Mouse (Mus musculus): ENCODE measurements around the gene Lasp1. TPM values are rescaled to one million over a fixed set of nuclear protein-coding genes. Genes with fewer than 3 reads are reported as not detected.
"Not testable (repeated sequence)": the region's sequence is repeated elsewhere in the genome, so short reads cannot be mapped to it uniquely, and the experiment has no call there.

Gene Lasp1
- polyA plus RNA-seq, 1 experiment from 2014 or later, result 87.7 TPM

DNA sequence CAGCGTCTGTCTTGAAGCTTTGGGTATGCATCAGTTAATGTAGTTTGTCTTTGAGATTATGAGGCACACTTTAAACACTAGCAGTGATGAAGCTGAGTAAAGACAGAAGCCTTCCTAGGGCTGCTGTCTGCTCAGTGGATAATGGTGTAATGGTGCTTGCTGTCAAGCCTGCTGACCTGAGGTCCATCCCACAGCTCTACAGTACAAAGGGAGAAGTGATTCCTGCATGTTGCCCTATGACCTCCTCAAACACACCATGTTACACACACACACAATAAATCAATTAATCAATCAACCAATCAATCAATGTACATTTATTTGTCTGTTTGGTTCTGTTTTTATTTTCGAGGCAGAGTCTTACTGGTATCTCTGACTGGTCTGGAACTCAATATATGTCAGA, 63.3 kb downstream of the Lasp1 start:
- Histone ChIP-seq H3K4me2 (ENCODE audit: low read length) (no peak overlapping the region), H3K27ac (no peak overlapping the region), H3K9ac (ENCODE audit: low read depth, low read length) (no peak overlapping the region), H3K4me3 (replicated peaks; ENCODE audit: low read depth, low read length) (no peak overlapping the region), H3K4me1 (replicated peaks; ENCODE audit: insufficient read depth, low read length) (no peaks in the 10 kb centered on the region), H3K36me3 (ENCODE audit: insufficient read depth, low read length) (no peaks in the 10 kb centered on the region), H3K9me3 (replicated peaks; ENCODE audit: low read length) (no peaks in the 10 kb centered on the region), H3K27me3 (ENCODE audit: insufficient read depth, low read length) (no peaks in the 10 kb centered on the region)
- TF ChIP-seq CTCF (IDR thresholded peaks at IDR 0.05; ENCODE audit: low read depth), result no peak
- 70% methylated on average over 2 of the region's 2 CpGs for WGBS
- DNase-seq (ENCODE audit: low spot score), result no peak
- ATAC-seq (replicated peaks; ENCODE audit: low FRiP score, low read depth), result no peak

GRCm38 (mm10) chr11:97865421-97865820, 66.6 kb downstream of the Lasp1 start:
- Histone ChIP-seq H3K27me3 (ENCODE audit: insufficient read depth, low read length) (no peaks in the 10 kb centered on the region), H3K27ac (no peak overlapping the region), H3K9me3 (replicated peaks; ENCODE audit: low read length) (no peaks in the 10 kb centered on the region), H3K4me1 (replicated peaks; ENCODE audit: insufficient read depth, low read length) (no peaks in the 10 kb centered on the region), H3K9ac (ENCODE audit: low read depth, low read length) (no peak overlapping the region), H3K4me3 (replicated peaks; ENCODE audit: low read depth, low read length) (no peak overlapping the region), H3K36me3 (ENCODE audit: insufficient read depth, low read length) (no peaks in the 10 kb centered on the region), H3K4me2 (ENCODE audit: low read length) (no peak overlapping the region)
- no peak for ATAC-seq (replicated peaks; ENCODE audit: low FRiP score, low read depth)
- TF ChIP-seq CTCF (IDR thresholded peaks at IDR 0.05; ENCODE audit: low read depth), result no peak
- no peak for DNase-seq (ENCODE audit: low spot score)
- 84% methylated on average over 5 of the region's 5 CpGs for WGBS

DNA sequence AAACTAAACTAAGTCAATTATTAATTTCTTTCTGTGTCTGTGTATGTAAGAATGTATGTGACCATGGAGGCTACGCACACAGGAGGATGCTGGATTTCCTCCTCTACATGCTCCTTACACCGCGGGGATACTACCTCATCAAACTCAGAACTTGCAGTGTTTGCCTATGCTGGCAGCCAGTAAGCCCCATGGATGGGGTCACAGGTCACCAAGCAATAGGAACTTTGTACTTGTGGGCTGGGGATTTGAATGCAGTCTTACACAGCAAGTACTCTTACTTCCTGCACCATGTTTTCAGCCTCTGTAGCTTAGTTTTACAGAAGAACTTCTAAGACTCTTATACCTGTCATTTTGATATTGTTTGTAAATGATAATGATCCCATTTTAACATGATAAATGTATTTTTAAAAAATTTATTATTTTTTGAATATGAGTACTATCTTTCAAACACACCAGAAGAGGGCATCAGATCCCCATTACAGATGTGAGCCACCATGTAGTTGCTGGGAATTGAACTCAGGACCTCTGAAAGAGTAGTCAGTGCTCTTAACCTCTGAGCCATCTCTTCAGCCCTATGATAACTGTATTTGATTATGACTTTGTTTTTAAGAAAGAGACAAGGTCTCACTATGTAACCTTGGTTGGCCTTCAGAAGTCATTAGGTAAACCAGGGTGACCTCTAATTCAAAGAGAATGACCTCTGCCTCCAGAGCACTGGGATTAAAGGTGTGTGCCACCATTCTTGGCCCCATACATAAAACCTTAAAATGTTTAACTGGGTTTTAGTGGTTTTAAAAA, 67.5 kb downstream of the Lasp1 start:
- ATAC-seq (replicated peaks; ENCODE audit: low FRiP score, low read depth), result no peak
- H3K4me3 ChIP-seq (replicated peaks; ENCODE audit: low read depth, low read length), result no peak overlapping the region
- DNase-seq (ENCODE audit: low spot score), result no peak

DNA sequence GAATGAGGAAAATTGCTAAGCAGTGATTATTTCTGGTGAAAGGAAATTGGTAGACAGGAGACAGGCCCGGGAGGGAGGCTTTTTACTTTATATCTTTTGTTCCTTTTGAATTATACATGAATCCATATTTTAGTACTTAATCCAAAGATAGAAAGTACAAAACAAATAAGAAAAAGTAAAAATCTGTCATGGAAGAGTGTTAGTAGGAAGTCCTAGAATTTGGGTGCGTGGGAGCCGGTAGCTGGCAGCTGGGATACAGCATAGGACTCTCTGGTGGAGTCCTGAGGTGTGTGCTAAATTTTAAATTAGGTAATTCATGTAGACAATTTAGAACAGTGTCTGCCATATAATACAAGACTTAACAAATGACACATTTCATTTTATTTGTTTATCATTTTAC, 68.8 kb downstream of the Lasp1 start:
- H3K9ac ChIP-seq (ENCODE audit: low read depth, low read length), result no peak overlapping the region
- no peak overlapping the region for H3K4me2 ChIP-seq (ENCODE audit: low read length)
- no peaks in the 10 kb centered on the region for H3K4me1 ChIP-seq (replicated peaks; ENCODE audit: insufficient read depth, low read length)
- no peak overlapping the region for H3K27ac ChIP-seq
- no peaks in the 10 kb centered on the region for H3K27me3 ChIP-seq (ENCODE audit: insufficient read depth, low read length)
- ATAC-seq (replicated peaks; ENCODE audit: low FRiP score, low read depth) (no peak), DNase-seq (ENCODE audit: low spot score) (no peak)
- H3K36me3 ChIP-seq (ENCODE audit: insufficient read depth, low read length), result no peaks in the 10 kb centered on the region
- no peaks in the 10 kb centered on the region for H3K9me3 ChIP-seq (replicated peaks; ENCODE audit: low read length)
- WGBS, result 85% methylated on average over 3 of the region's 3 CpGs
- TF ChIP-seq CTCF (IDR thresholded peaks at IDR 0.05; ENCODE audit: low read depth), result no peak
- H3K4me3 ChIP-seq (replicated peaks; ENCODE audit: low read depth, low read length), result no peak overlapping the region

More for the DNA sequence above, 67.5 kb downstream of the Lasp1 start:
- H3K36me3 ChIP-seq (ENCODE audit: insufficient read depth, low read length), result no peaks in the 10 kb centered on the region
- H3K27ac ChIP-seq, result no peak overlapping the region
- no peaks in the 10 kb centered on the region for H3K9me3 ChIP-seq (replicated peaks; ENCODE audit: low read length)
- TF ChIP-seq CTCF (IDR thresholded peaks at IDR 0.05; ENCODE audit: low read depth), result no peak
- H3K9ac ChIP-seq (ENCODE audit: low read depth, low read length), result no peak overlapping the region
- no peak overlapping the region for H3K4me2 ChIP-seq (ENCODE audit: low read length)
- H3K4me1 ChIP-seq (replicated peaks; ENCODE audit: insufficient read depth, low read length), result no peaks in the 10 kb centered on the region
- 89% methylated on average over 3 of the region's 3 CpGs for WGBS
- H3K27me3 ChIP-seq (ENCODE audit: insufficient read depth, low read length), result no peaks in the 10 kb centered on the region

DNA sequence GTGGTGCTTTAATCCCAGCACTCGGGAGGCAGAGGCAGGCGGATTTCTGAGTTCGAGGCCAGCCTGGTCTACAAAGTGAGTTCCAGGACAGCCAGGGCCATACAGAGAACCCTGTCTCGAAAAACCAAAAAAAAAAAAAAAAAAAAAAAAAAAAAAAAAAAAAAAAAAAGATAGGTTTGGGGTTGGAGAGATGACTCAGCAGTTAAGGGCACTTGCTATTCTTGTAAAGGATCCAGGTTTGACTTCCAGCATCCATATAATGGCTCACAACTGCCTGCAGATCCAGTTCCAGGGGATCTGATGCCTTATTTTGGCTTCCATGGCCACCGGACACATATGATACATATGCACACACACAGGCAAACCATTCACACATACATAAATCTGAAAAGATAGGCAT, 73.6 kb downstream of the Lasp1 start:
- not testable (repeated sequence) for H3K9me3 ChIP-seq (replicated peaks; ENCODE audit: low read length); H3K4me3 ChIP-seq (replicated peaks; ENCODE audit: low read depth, low read length); H3K27me3 ChIP-seq (ENCODE audit: insufficient read depth, low read length); H3K4me2 ChIP-seq (ENCODE audit: low read length); H3K27ac ChIP-seq; H3K36me3 ChIP-seq (ENCODE audit: insufficient read depth, low read length); ATAC-seq (replicated peaks; ENCODE audit: low FRiP score, low read depth); H3K4me1 ChIP-seq (replicated peaks; ENCODE audit: insufficient read depth, low read length); DNase-seq (ENCODE audit: low spot score); H3K9ac ChIP-seq (ENCODE audit: low read depth, low read length)
- WGBS, result 91% methylated on average over 5 of the region's 5 CpGs

GRCm38 (mm10) chr11:97874396-97874795, 75.6 kb downstream of the Lasp1 start:
- WGBS, result 94% methylated on average over 1 of the region's 1 CpGs
- TF ChIP-seq CTCF (IDR thresholded peaks at IDR 0.05; ENCODE audit: low read depth), result no peak

DNA sequence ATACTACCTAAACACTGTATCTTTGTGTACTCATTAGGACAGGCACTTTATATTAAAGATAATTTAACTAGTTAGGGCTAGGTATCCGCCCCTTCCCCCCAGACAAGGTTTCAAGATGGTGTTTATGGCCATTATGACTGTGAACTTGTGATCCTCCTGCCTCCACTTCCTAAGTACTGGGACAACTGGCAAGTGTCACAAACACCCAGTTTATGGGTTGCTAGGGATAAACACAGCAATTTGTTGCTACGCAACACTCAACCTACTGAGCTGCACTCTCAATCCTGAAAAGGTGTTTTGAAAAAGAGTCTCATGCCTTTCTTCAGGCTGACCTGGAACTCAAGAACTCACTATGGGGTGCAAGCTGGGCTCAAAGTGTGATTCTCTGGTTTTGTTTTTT, 78.5 kb downstream of the Lasp1 start:
- H3K9me3 ChIP-seq (replicated peaks; ENCODE audit: low read length), result no peaks in the 10 kb centered on the region

More at GRCm38 (mm10) chr11:97874396-97874795, 75.6 kb downstream of the Lasp1 start:
- no peak overlapping the region for H3K27ac ChIP-seq
- no peaks in the 10 kb centered on the region for H3K36me3 ChIP-seq (ENCODE audit: insufficient read depth, low read length)
- no peaks in the 10 kb centered on the region for H3K9me3 ChIP-seq (replicated peaks; ENCODE audit: low read length)
- ATAC-seq (replicated peaks; ENCODE audit: low FRiP score, low read depth) (no peak), DNase-seq (ENCODE audit: low spot score) (no peak)
- no peak overlapping the region for H3K4me2 ChIP-seq (ENCODE audit: low read length)
- H3K4me1 ChIP-seq (replicated peaks; ENCODE audit: insufficient read depth, low read length), result no peaks in the 10 kb centered on the region
- H3K9ac ChIP-seq (ENCODE audit: low read depth, low read length), result no peak overlapping the region
- H3K27me3 ChIP-seq (ENCODE audit: insufficient read depth, low read length), result no peaks in the 10 kb centered on the region
- H3K4me3 ChIP-seq (replicated peaks; ENCODE audit: low read depth, low read length), result no peak overlapping the region

More for the DNA sequence above, 78.5 kb downstream of the Lasp1 start:
- no peak for DNase-seq (ENCODE audit: low spot score)
- H3K4me1 ChIP-seq (replicated peaks; ENCODE audit: insufficient read depth, low read length), result no peaks in the 10 kb centered on the region
- H3K27ac ChIP-seq, result no peak overlapping the region
- no peak overlapping the region for H3K4me2 ChIP-seq (ENCODE audit: low read length)
- ATAC-seq (replicated peaks; ENCODE audit: low FRiP score, low read depth), result no peak
- H3K36me3 ChIP-seq (ENCODE audit: insufficient read depth, low read length), result no peaks in the 10 kb centered on the region
- WGBS, result 51% methylated on average over 2 of the region's 2 CpGs
- no peak for TF ChIP-seq CTCF (IDR thresholded peaks at IDR 0.05; ENCODE audit: low read depth)
- H3K9ac ChIP-seq (ENCODE audit: low read depth, low read length), result no peak overlapping the region
- H3K27me3 ChIP-seq (ENCODE audit: insufficient read depth, low read length), result no peaks in the 10 kb centered on the region
- no peak overlapping the region for H3K4me3 ChIP-seq (replicated peaks; ENCODE audit: low read depth, low read length)

Data from kidney, postnatal 0 days (tissue).